Mouse (Mus musculus): Measurements from ENCODE around the gene Ankrd44. TPM values are rescaled to one million over a fixed set of nuclear protein-coding genes. Genes with fewer than 3 reads are reported as not detected.

The Ankrd44 gene
- polyA plus RNA-seq, 1 experiment from 2014 or later = 7.8 TPM

DNA sequence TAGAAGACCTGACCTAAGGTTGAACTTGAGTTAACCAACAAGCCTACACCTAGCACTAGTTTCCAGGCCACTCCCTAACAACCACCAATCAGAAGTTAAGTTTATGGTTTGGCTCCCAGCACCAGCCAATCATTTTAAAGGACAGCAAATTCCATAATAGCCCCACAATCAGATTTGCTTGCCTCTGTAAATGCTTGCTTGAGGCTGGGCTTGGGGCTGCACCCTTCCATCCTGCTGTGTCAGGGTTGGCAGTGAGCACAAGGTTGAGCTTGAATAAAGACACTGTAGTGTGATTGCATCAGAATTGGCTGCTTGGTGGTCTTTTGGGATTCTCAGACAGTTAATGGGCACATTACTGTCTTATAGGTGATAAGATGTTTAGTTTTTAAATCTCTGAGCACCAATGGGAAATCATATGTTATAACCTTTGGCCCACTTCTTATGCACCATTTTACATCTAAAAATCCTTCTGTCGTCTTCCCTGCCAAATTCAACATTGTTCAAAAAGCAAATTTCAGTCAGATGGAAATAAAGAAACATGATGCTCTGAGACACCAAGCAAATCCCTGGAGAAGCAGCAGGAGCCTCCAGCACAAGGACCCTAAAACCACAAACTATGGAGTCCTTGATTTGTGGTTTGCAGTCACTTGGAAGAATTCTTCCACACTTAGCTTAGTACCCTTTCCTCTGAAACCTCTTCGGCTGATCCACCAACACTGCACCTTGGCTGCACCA is 119.9 kb downstream of the Ankrd44 start:
- Histone ChIP-seq H3K4me3 (no peak overlapping the region), H3K9me3 (replicated peaks) (no peaks in the 10 kb centered on the region), H3K4me1 (no peaks in the 10 kb centered on the region), H3K36me3 (no peaks in the 10 kb centered on the region), H3K27ac (replicated peaks) (no peak overlapping the region), H3K27me3 (ENCODE audit: low read depth, poor library complexity, severe bottlenecking) (no peaks in the 10 kb centered on the region)
- DNase-seq (ENCODE audit: low spot score) = no peak
- 83% methylated on average over 2 of the region's 2 CpGs for WGBS

DNA sequence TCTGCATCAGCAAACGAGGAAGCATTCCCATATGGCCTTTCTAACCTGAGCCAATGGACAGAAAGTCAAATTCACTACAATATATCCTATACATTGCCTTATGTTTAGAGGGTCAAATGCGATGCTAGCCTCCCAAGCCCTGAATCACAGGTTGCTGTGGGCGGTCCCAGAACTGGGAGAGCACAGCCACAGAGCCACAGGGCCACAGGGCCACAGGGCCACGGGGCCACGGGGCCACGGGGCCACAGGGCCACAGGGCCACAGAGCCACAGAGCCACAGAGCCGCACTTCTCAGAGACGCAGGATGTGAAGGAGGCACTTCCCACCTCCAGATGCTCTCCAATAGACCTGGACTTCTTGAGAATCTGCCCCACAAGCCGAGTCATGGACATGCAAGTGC is 121.8 kb downstream of the Ankrd44 start:
- Histone ChIP-seq H3K36me3 (no peaks in the 10 kb centered on the region), H3K27ac (replicated peaks) (no peak overlapping the region), H3K4me3 (no peak overlapping the region), H3K4me1 (no peaks in the 10 kb centered on the region), H3K27me3 (ENCODE audit: low read depth, poor library complexity, severe bottlenecking) (no peaks in the 10 kb centered on the region), H3K9me3 (replicated peaks) (no peaks in the 10 kb centered on the region)
- no peak for DNase-seq (ENCODE audit: low spot score)
- WGBS = 91% methylated on average over 9 of the region's 9 CpGs

DNA sequence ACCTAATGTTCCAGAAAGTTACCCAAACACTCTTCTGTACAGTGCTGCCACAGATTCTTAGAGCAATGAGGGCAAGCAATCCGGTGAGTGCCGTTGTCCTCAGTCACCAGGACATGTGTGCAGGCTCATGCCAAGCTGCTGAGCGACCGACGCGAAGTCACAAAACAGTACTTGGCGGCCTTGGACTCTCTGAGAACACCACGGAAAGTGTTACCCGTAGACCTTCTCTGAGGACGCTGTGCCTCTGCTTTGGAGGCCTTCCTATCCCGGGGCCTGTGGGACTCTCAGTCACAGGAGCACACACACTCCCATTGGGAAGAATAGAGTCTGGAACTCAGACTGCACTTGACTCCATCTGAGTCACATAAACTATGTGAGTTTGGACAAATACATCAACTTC is 123.5 kb downstream of the Ankrd44 start:
- Histone ChIP-seq H3K4me3 (no peak overlapping the region), H3K27me3 (ENCODE audit: low read depth, poor library complexity, severe bottlenecking) (no peaks in the 10 kb centered on the region), H3K36me3 (no peaks in the 10 kb centered on the region), H3K9me3 (replicated peaks) (no peaks in the 10 kb centered on the region), H3K27ac (replicated peaks) (no peak overlapping the region), H3K4me1 (no peaks in the 10 kb centered on the region)
- no peak for DNase-seq (ENCODE audit: low spot score)
- 87% methylated on average over 11 of the region's 11 CpGs for WGBS

- WGBS = 83% methylated on average over 2 of the region's 3 CpGs
- Histone ChIP-seq H3K27me3 (ENCODE audit: low read depth, poor library complexity, severe bottlenecking) (no peaks in the 10 kb centered on the region), H3K4me3 (no peak overlapping the region), H3K27ac (replicated peaks) (no peak overlapping the region), H3K36me3 (no peaks in the 10 kb centered on the region), H3K4me1 (no peaks in the 10 kb centered on the region), H3K9me3 (replicated peaks) (no peaks in the 10 kb centered on the region)
- DNase-seq (ENCODE audit: low spot score) = no peak
Measured at GRCm38 (mm10) chr1:54801256-54801655, 124.9 kb downstream of the Ankrd44 start.

DNA sequence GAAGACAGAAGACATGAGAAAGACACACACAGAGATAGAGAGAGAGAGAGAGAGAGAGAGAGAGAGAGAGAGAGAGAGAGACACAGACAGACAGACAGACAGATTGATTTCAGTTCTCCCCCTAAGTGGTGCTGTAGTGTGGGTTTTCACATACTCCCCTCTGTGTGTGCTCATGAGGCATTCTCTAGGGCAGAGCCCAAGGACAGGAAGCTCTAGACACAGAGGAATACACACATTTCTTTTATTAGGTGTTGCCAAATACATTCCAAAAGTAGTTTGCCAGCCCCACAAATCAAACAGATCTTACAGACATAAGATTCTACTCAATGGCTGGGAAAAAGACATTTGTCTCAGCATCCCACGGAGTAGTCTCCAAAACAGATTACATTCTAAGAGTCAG is 126.8 kb downstream of the Ankrd44 start:
- no peak overlapping the region for H3K4me3 ChIP-seq
- no peak overlapping the region for H3K27ac ChIP-seq (replicated peaks)
- no peaks in the 10 kb centered on the region for H3K4me1 ChIP-seq
- H3K27me3 ChIP-seq (ENCODE audit: low read depth, poor library complexity, severe bottlenecking) = no peaks in the 10 kb centered on the region
- DNase-seq (ENCODE audit: low spot score) = no peak
- 85% methylated on average over 1 of the region's 1 CpGs for WGBS
- H3K36me3 ChIP-seq = no peaks in the 10 kb centered on the region
- H3K9me3 ChIP-seq (replicated peaks) = no peaks in the 10 kb centered on the region

DNA sequence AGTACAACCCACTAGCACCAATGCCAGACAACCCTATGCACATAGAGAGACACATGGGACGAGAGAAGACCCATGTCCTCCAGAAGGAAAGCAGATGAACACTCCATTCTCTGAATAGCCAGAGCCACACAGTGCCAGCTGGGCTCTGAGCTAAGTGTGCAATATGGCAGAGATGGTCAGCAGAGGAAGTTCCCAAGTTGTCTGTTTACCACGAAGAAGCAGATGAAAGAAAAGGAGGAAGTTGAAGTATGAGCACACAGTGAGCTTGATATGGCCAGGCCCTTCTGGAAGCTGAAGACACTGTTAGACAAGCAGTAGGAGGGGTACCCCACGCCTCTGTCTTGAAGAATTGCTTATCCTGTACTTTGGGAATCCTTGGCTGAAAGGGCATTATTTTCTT is 127.8 kb downstream of the Ankrd44 start:
- Histone ChIP-seq H3K9me3 (replicated peaks) (no peaks in the 10 kb centered on the region), H3K4me1 (no peaks in the 10 kb centered on the region)
- 80% methylated on average over 3 of the region's 3 CpGs for WGBS

DNA sequence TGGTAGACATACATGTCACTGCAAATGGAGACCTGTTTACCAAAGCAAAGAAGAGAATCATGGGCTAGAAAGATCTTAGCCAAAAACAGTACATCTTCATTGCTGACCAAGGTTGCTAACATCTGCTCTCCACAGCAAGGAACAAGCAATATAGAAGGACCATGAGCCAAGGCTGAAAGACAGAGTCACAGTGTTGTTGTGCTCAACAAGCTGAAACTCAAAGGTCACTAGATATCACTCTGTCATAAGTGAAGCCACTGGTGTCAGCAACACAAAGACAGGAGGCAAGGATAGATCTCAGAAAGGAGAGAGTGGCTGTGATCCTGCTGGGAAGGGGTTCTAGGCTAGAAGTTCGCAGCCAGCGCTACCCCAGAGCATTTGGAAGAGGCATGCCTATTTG is 131.5 kb downstream of the Ankrd44 start:
- Histone ChIP-seq H3K36me3 (no peaks in the 10 kb centered on the region), H3K27me3 (ENCODE audit: low read depth, poor library complexity, severe bottlenecking) (no peaks in the 10 kb centered on the region), H3K4me3 (no peak overlapping the region), H3K4me1 (peaks cover 4% of the 10 kb centered on the region), H3K27ac (replicated peaks) (no peak overlapping the region), H3K9me3 (replicated peaks) (no peaks in the 10 kb centered on the region)
- WGBS = 96% methylated on average over 2 of the region's 2 CpGs
- DNase-seq (ENCODE audit: low spot score) = no peak

More for the DNA sequence above, 127.8 kb downstream of the Ankrd44 start:
- Histone ChIP-seq H3K27ac (replicated peaks) (no peak overlapping the region), H3K36me3 (no peaks in the 10 kb centered on the region), H3K27me3 (ENCODE audit: low read depth, poor library complexity, severe bottlenecking) (no peaks in the 10 kb centered on the region), H3K4me3 (no peak overlapping the region)
- DNase-seq (ENCODE audit: low spot score) = no peak

DNA sequence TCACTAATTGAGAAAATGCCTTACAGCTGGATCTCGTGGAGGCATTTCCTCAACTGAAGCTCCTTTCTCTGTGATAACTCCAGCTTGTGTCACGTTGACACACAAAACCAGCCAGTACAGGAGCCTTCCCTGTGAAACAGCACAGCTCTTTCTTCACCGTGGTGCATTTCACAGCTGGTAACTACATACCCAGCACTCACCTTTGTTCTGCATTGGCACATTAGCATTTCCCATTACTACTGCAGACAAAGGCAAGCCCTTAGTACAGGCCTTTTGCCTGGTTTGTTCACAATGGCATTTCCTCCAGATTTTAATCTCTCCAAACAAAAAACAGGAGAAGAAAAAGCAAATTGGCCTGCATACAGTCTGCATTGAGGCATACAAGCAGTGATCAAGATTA is 134.8 kb downstream of the Ankrd44 start:
- no peak overlapping the region for H3K27ac ChIP-seq (replicated peaks)
- no peak overlapping the region for H3K4me3 ChIP-seq
- H3K9me3 ChIP-seq (replicated peaks) = no peaks in the 10 kb centered on the region
- no peaks in the 10 kb centered on the region for H3K36me3 ChIP-seq
- no peaks in the 10 kb centered on the region for H3K27me3 ChIP-seq (ENCODE audit: low read depth, poor library complexity, severe bottlenecking)
- no peak for DNase-seq (ENCODE audit: low spot score)
- 48% methylated on average over 3 of the region's 3 CpGs for whole genome bisulfite sequencing
- peaks cover 8% of the 10 kb centered on the region for H3K4me1 ChIP-seq

DNA sequence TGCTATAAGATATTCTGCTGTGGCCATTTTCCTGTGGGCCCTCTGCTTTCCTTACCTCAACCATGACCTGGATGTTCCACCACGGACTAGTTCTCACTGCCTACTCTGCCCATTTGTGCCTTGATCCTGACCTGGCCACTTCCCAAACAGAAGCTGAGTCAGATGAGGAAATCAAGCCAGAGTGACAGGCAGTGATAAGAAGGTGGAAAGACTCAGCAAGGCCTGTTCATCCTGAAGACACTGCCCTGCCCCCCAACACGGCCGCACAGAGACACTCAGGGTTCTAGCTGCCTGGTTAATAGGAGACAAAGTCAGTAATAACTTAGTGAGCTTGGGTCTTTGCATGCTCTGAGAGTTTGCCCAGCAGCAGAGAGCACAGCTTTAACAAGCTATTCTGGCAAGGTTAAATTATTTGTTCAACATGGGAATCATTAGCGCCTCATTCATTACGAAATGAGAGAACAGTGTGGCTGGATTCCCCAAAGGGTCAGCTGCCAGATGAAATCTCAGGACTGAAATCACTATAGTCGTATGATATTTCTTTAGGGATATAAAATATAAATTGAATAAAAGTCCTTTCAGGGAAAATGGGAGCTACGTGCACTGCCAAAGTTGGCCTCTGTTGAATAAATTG is 136.7 kb downstream of the Ankrd44 start:
- no peak overlapping the region for H3K27ac ChIP-seq (replicated peaks)
- 87% methylated on average over 7 of the region's 7 CpGs for WGBS
- no peak overlapping the region for H3K4me3 ChIP-seq

DNA sequence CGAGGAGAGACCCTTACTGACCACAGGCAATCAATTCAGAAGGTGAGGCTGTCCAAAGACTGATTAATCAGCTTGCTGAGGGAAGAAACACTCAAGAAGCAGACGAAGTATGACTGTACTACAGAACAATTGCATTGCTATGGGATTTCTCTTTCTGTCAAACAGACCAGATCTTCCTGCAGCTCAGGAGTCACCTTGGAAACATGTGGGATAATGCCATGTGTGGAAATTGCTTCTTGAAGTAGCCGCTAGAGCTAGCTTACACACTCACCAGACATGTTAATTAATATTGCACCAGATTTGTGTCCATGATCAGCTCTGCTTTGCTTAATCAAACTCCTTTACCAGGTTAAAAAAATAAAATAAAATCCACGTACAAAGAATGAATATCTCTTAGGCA is 137.8 kb downstream of the Ankrd44 start:
- Histone ChIP-seq H3K27ac (replicated peaks) (no peak overlapping the region), H3K36me3 (no peaks in the 10 kb centered on the region), H3K27me3 (ENCODE audit: low read depth, poor library complexity, severe bottlenecking) (no peaks in the 10 kb centered on the region), H3K4me1 (peaks cover 8% of the 10 kb centered on the region), H3K4me3 (no peak overlapping the region), H3K9me3 (replicated peaks) (no peaks in the 10 kb centered on the region)
- 85% methylated on average over 4 of the region's 4 CpGs for WGBS
- no peak for DNase-seq (ENCODE audit: low spot score)

More for the DNA sequence above, 136.7 kb downstream of the Ankrd44 start:
- H3K4me1 ChIP-seq = peaks cover 8% of the 10 kb centered on the region
- H3K36me3 ChIP-seq = no peaks in the 10 kb centered on the region
- no peak for DNase-seq (ENCODE audit: low spot score)
- no peaks in the 10 kb centered on the region for H3K27me3 ChIP-seq (ENCODE audit: low read depth, poor library complexity, severe bottlenecking)
- no peaks in the 10 kb centered on the region for H3K9me3 ChIP-seq (replicated peaks)

DNA sequence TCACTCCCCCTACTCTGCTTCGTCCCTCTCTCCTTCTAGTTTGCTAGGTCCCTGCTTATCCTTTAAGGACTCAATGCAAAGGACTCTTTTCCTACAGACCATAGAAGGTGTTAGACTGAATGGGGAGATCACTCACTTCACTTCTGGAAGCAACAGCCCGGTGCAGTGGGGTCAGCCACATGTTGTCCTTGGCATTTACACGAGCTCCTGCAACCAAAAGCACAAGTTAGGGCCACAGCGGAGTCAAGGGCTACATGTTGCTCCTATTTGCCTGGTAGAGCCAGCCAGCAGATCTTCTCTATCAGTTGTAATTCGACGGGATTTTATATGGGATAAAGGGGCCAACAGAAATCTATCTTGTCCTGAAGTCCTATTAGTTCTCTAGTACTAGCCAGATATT is 148.0 kb downstream of the Ankrd44 start:
- no peaks in the 10 kb centered on the region for H3K27me3 ChIP-seq (ENCODE audit: low read depth, poor library complexity, severe bottlenecking)

DNA sequence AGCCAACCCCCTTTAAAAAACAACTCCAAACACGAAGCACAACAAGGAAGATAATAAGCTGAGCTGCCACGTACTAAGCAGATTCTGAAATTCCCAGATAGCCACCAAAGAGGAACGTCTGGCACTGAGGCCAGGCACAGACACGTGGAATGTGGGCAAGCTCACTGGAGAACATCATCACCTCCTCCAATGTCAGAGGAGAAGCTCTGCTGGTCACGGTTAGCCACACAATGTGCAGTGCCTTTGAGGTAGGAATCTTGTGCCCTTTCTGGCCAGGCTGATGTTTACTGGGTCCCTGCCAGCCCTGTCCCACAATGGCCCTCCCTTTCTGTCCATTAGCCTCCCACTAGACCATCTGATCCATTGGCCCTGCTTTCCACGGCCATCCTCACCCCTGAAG is 149.1 kb downstream of the Ankrd44 start:
- DNase-seq (ENCODE audit: low spot score) = no peak
- H3K4me3 ChIP-seq = no peak overlapping the region
- no peaks in the 10 kb centered on the region for H3K4me1 ChIP-seq
- no peaks in the 10 kb centered on the region for H3K9me3 ChIP-seq (replicated peaks)
- no peaks in the 10 kb centered on the region for H3K36me3 ChIP-seq
- WGBS = 88% methylated on average over 6 of the region's 6 CpGs
- no peaks in the 10 kb centered on the region for H3K27me3 ChIP-seq (ENCODE audit: low read depth, poor library complexity, severe bottlenecking)
- H3K27ac ChIP-seq (replicated peaks) = no peak overlapping the region

More for the DNA sequence above, 148.0 kb downstream of the Ankrd44 start:
- 88% methylated on average over 6 of the region's 6 CpGs for WGBS
- DNase-seq (ENCODE audit: low spot score) = no peak
- H3K9me3 ChIP-seq (replicated peaks) = no peaks in the 10 kb centered on the region
- no peaks in the 10 kb centered on the region for H3K36me3 ChIP-seq
- no peaks in the 10 kb centered on the region for H3K4me1 ChIP-seq
- H3K27ac ChIP-seq (replicated peaks) = no peak overlapping the region
- no peak overlapping the region for H3K4me3 ChIP-seq

GRCm38 (mm10) chr1:54776116-54776515 is 150.1 kb downstream of the Ankrd44 start:
- Histone ChIP-seq H3K9me3 (replicated peaks) (0 out of 2 replicates have a peak, but pooled peaks cover 2% of the 10 kb centered on the region), H3K4me3 (no peak overlapping the region), H3K36me3 (no peaks in the 10 kb centered on the region), H3K4me1 (no peaks in the 10 kb centered on the region), H3K27ac (replicated peaks) (no peak overlapping the region), H3K27me3 (ENCODE audit: low read depth, poor library complexity, severe bottlenecking) (no peaks in the 10 kb centered on the region)
- 49% methylated on average over 8 of the region's 8 CpGs for WGBS
- DNase-seq (ENCODE audit: low spot score) = no peak
